Mouse (Mus musculus) kidney, adult 18-20 months (tissue): ENCODE results near the gene 4930469K13Rik.

ENCODE experiments used
- DNase-seq: peaks from one replicate; pipeline ENCODE4 v3.0.0; 2021

The 4930469K13Rik gene

DNA sequence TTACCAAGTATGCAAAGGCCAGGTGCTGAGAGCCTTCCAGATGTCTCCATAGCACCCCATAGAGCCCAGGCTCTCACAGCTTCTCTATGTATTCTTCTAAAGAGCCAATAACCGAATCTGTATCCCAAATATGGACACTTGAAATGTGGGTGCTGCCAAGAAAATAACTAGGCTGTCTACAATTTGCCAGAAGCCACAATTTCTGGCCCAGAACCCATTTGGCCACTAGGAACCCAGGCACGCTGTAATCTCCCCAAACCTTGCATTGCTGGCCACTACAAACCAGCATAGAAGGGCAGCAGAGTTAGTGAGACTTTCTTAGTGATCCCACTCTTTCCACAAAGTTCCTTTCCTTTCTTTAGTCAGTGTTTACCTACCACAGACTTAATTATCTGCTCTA is 123.2 kb downstream of the 4930469K13Rik start:
- no peak for DNase-seq

DNA sequence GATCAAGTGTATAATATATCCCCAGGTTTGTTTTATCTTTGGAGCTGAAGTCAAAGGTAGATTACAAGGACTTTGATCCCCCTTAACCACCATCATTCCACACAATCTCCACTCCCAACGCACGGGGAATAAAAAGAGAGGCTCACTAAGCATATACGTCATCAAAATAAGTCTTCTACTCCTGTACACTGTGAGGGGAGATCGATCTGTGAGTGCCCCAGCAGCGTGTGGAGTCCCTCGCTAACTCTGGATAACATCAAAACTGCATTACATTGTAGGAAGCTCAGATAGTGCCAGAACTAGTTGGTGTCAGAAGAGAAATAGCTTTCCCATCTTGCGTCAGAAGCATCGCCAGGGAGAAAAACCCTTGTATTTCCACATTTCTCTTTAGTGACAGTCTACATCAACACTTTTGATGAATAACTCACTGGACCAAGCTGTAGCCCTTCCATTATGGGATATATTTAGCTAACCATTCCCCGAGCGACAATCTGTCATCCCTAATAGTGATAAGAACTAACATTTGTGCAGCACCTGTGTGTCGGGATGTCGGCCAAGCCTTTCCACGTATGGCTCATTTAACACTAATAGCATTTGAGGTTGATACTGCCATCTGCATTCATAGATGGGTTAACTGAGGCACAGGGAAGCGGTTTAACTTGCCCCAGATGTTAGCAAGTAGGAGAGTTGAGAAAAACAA is 123.9 kb downstream of the 4930469K13Rik start:
- DNase-seq, result no peak

- DNase-seq, result no peak
These were observed 126.2 kb downstream of the 4930469K13Rik start for GRCm38 (mm10) chr11:33972114-33972513.

GRCm38 (mm10) chr11:33969199-33969598 is 129.2 kb downstream of the 4930469K13Rik start:
- no peak for DNase-seq

- DNase-seq, result no peak
These were observed 130.6 kb downstream of the 4930469K13Rik start for GRCm38 (mm10) chr11:33967708-33968107.

DNA sequence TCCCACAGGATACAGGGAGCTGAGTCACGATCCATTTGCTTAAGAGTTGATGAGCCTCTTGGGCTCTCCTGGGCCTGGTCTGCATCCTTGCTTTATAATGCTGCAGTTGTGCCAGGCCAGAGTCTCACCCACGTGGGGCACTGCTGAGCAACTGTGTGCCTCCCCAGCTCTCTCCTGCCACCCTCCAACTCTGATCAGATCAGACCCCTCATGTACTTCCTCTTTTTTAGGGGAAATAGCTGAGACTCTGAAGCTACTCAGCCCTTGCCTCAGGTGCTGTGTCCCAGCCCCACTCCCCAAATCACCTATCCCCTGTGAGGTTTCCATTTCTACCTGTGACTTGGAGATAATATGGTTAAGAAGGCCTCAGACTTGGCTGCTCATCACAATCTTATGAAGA is 133.0 kb downstream of the 4930469K13Rik start:
- no peak for DNase-seq

DNA sequence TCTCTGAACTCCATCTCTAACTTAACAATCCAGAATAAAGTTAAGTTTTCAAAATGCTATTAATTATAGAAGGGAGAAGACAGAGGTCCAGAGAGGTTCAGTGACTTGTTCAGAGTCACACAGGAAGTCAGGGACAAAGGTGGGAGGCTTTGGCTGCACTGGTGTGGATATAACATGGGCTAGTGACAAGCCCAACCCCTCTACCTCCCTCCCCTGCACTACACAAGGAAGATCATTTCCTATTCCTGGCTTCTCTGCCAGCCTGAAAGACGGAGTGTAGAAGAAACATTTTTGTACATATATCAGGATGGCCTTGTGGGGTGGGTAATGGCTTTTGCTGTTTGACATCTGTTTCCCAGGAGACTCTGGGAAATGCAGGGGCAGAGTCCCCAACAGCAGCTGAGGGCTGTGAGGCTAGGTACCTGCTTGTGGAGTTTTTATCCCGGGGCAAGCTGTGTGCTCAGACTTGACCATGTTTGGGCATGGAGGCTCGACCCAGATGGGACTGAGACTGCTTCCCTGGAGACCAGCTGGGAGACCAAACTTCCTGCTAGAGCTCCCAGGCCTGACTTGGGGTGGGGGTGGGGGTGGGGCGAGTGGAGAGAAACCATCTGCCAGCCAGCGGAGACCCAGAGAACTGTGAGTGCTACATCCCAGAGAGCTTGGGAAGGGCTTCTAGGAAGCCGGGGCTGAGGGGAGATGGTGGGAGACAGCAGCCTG is 135.5 kb downstream of the 4930469K13Rik start, which contains the start of gene Kcnmb1:
Gene Kcnmb1 (plus strand): TSS at position 326 of the 720 bp plus-strand sequence.
- DNase-seq, result peak; percentile 6

- DNase-seq, result no peak
These were observed 136.2 kb downstream of the 4930469K13Rik start for GRCm38 (mm10) chr11:33962178-33962577.

- peak; percentile 38 for DNase-seq
These were observed 139.6 kb downstream of the 4930469K13Rik start for GRCm38 (mm10) chr11:33958713-33959112.

DNA sequence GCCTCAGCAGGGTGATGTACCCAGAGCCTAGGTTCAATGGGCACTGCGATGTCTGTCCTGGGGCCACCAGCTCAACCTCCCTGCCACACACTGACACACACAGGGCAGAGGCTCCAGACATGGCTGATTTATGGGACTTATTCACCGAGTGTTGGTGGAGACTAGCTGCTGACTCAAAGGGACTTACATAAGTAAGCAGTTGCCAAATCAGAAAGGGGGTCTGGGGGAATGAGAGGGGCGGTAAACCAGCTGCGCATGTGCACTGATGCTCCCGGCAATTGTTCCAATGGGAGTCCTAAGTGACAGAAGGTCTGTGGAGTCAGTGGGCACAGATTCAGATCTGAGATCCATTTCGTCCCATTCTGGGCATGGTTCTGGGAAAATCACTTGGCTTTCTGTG is 140.8 kb downstream of the 4930469K13Rik start:
- no peak for DNase-seq

GRCm38 (mm10) chr11:33956623-33957022 is 141.7 kb downstream of the 4930469K13Rik start:
- DNase-seq, result no peak

DNA sequence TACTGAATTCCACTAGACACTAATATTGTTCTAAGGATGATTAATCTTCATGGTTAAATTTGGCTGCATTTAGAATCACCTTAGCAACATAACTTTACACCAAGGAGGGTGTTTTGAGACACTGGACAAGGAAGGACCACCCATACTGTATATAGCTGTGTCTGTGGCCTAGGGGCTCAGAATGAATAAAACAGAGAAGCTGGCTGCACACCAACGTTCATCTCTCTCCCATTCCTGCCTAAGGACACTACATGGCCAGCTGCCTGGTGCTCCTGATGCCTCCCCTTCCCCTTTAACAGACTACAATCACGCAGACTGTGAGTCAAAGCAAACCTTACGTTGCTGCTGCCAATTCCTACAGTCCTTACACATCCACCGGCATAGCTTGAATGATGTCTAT is 142.4 kb downstream of the 4930469K13Rik start:
- DNase-seq, result no peak

GRCm38 (mm10) chr11:33951684-33952625 is 146.4 kb downstream of the 4930469K13Rik start:
- DNase-seq, result no peak

GRCm38 (mm10) chr11:33951155-33951554 is 147.2 kb downstream of the 4930469K13Rik start:
- DNase-seq, result no peak

DNA sequence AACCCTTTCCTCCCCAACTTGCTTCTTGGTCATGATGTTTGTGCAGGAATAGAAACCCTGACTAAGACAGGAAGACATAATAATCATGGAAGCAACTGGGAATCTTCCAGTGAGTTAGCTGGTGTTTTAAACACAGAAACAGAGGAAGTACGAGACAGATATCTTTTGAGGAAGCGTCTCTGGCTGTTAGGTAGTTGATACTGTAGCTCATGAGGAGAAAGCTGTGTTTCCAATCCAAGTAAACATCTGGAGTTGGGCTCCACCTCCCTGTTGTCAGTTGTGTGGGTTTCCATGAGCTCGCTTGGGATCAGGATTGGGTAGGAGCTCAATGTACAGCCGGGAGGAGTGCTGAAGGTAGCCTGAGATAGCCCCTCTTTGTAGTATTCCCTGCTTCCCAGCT is 151.9 kb downstream of the 4930469K13Rik start:
- no peak for DNase-seq

DNA sequence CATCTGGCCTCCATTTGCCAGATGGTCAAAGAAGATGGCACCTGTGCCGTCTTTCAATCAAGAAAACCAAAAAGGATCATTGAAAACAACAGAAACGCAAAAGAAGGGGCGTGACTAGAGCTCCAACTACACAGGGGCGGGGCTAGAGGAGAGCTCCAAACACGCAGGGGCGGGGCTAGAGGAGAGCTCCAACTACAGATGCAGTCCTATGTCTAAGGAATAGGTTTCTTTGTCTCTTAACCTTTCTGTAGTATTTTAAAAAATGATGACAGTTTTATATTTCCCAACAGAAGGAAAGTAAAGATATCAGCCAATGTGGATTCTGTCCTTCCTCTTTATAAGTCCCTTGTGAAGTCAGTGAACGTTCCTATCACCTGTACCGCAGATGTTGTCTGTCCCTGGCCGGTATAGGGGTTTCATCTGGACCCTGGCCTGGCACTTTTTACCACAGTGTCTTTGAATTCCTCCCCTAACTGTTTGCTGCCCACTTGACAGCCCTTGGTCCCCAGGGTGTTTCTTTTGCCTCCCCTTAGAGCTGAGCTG is 153.5 kb downstream of the 4930469K13Rik start:
- no peak for DNase-seq

- DNase-seq, result no peak
These were observed 154.1 kb downstream of the 4930469K13Rik start for GRCm38 (mm10) chr11:33944067-33944785.

DNA sequence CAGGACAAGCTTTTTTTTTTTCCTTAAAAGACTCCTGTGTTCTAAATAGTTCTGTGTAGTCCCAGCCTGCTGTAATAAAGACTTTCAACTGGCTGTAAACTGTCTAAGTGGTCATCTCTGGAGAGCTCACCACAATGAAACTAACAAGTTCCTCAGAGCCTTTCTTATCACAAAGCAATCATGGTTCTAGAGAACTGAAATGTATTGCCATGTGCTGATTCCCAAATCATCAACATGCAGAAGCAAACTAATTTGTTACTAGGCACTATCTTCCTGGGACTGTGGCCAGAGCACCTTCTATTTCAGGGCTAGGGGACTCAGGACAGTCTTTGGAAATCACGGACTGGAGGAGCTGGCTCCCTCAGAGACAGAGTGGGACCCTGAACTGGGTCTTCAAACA is 154.8 kb downstream of the 4930469K13Rik start:
- no peak for DNase-seq

GRCm38 (mm10) chr11:33939456-33940113 is 158.8 kb downstream of the 4930469K13Rik start:
- DNase-seq, result no peak

DNA sequence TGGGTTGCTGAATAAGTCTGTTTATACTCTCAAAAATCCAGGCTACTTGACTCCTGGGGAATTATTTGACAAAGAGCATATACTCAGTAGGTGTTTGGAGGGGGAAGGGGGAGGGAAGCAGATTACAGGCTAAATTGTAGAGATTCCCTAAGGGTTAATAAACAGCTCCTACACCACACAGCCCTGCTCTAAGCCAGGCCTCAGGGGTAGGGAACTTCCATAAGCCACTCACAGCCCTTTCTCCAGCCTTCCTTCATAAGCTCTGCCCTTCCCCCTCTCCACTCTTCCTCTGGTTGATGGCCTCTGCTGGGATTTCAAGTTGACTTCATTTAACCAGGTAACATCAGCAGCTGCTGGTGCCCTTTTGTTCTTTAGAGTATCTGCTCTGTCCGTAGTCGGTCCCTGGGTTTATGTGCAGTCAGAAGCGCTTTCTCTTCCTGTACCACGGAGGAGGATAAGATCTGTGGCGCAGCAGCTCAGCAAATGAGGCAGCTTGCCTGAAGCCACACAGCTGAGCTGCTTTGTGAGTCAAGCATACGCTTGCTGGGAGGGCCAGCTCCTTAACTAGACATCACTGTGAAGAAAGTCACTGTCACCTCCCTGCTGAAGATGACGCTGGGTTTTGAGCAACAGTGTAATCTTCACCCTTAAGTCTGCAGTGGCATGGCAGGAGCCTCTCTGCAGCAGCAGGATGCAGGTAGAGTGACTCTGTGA is 159.6 kb downstream of the 4930469K13Rik start:
- DNase-seq, result no peak

- DNase-seq, result no peak
These were observed 160.7 kb downstream of the 4930469K13Rik start for GRCm38 (mm10) chr11:33937641-33938040.
